Mouse (Mus musculus): ENCODE results near the gene Ccdc7b.
"Not testable (repeated sequence)": the region's sequence is repeated elsewhere in the genome, so short reads cannot be mapped to it uniquely, and the experiment has no call there.

The Ccdc7b gene

GRCm38 (mm10) chr8:129066834-129067233 lies at the start of gene Ccdc7b:
TSS of gene Ccdc7b (plus strand) at chr8:129067134.
- not testable (repeated sequence) for DNase-seq (ENCODE audit: low read depth, low spot score)

GRCm38 (mm10) chr8:129065417-129065816 lies 1.5 kb upstream of the Ccdc7b start, which contains the start of gene Ccdc7a:
TSS of gene Ccdc7a (minus strand) at chr8:129065517.
- DNase-seq (ENCODE audit: low read depth, low spot score), result not testable (repeated sequence)

GRCm38 (mm10) chr8:129115761-129116160 lies 48.8 kb downstream of the Ccdc7b start:
- DNase-seq (ENCODE audit: low read depth, low spot score), result peak; percentile 70

GRCm38 (mm10) chr8:129131561-129131960 lies 64.6 kb downstream of the Ccdc7b start, which contains the start of gene Gm10999:
TSS of gene Gm10999 (minus strand) at chr8:129131661.
- DNase-seq (ENCODE audit: low read depth, low spot score), result no peak

GRCm38 (mm10) chr8:129133475-129133874 lies 66.5 kb downstream of the Ccdc7b start:
- DNase-seq (ENCODE audit: low read depth, low spot score), result no peak

All from R1 (cell line).